Mouse (Mus musculus) neural tube, embryonic 12.5 days (tissue): ENCODE measurements around the gene Slc44a3. TPM values are rescaled to one million over a fixed set of nuclear protein-coding genes. Genes with fewer than 3 reads are reported as not detected.
A peak's percentile ranks its signal among the peaks of the same experiment; 100 is the strongest.

ENCODE experiments used
- ATAC-seq: fragments of 200-750 bp; cut with Nextera tagmentation; 2 replicates; pipeline ENCODE4 v1.8.0; 2017; ENCODE audit warnings: low read depth, mild to moderate bottlenecking, moderate TSS enrichment, moderate library complexity; ENCODE audit not compliant: low FRiP score
- H3K27ac ChIP-seq: fragments of 300-500 bp; sonication (generic); 2 replicates; pipeline ENCODE4 v1.5.1; 2016
- H3K27me3 ChIP-seq: fragments of 300-500 bp; sonication (generic); replicated peaks from 2 replicates; pipeline ENCODE4 v1.6.1; 2016; ENCODE audit warnings: mild to moderate bottlenecking
- H3K36me3 ChIP-seq: fragments of 300-500 bp; sonication (generic); 2 replicates; pipeline ENCODE4 v1.6.1; 2016; ENCODE audit warnings: mild to moderate bottlenecking
- H3K4me1 ChIP-seq: fragments of 300-500 bp; sonication (generic); 2 replicates; pipeline ENCODE4 v1.6.1; 2016
- H3K4me2 ChIP-seq: fragments of 300-500 bp; sonication (generic); replicated peaks from 2 replicates; pipeline ENCODE4 v1.6.1; 2016; ENCODE audit warnings: mild to moderate bottlenecking
- H3K4me3 ChIP-seq: fragments of 300-500 bp; sonication (generic); 2 replicates; pipeline ENCODE4 v1.5.1; 2016
- H3K9ac ChIP-seq: fragments of 300-500 bp; sonication (generic); 2 replicates; pipeline ENCODE4 v1.6.1; 2016; ENCODE audit warnings: mild to moderate bottlenecking
- H3K9me3 ChIP-seq: fragments of 300-500 bp; sonication (generic); 2 replicates; pipeline ENCODE4 v1.6.1; 2016; ENCODE audit warnings: mild to moderate bottlenecking
- WGBS: fragments of 180-500 bp; shearing (Covaris S2); methylation state at CpG from one replicate; pipeline ENCODE4 v1.1.7; 2016; 5-methylcytosine and 5-hydroxymethylcytosine counted together
- polyA plus RNA-seq: library from polyadenylated mRNA; unstranded; fragments of >200 nt; fragmentation: Nextera tagmentation; extraction: Ambion mirVana; gene quantifications from 2 replicates; pipeline ENCODE4 v1.2.1, GENCODE M21; 2016

Gene Slc44a3
- polyA plus RNA-seq, 1 experiment from 2014 or later, result 0.53 TPM

DNA sequence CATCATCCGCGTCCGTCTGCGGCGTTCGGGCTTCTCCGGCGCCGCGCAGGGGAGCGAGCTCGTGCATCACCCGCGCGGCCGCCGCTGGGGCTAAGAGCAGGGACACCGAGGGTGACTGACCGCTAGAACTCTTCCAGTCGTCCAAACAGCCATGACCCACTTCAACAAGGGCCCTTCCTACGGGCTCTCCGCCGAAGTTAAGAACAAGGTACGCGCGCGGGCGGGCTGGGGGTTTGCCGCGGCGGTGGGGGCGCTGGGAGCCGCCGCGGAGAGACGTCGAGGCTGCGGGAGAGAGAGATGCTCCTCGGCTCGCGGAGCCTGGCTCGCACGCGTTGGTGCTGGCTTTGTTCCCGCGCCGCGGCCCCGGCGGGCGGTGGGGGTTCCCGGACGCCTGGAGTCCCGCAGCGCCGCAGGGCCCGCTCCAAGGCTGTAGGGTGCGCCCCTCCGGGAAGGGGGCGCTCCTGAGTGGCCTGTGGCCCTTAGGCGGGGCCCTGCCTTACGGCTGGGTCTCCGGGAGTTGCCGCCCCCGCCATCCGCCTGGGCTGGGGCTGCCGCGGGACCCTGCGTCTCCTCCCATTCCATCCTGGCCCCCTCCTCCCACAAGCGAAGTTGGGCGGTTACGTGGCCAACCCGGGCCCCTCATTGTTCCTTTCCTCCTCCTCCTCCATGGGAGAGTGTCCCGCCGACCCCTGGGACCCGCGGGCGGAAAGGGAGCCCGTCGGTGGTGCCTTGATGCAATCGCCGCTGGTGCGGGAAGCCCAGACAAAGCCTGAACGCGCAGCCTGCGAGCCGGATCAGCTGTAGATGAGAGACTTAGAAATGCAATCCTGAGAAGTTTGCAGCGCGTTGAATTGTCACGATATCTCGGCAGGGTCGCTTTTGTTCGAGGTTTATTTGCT lies 105.3 kb downstream of the Slc44a3 start:
- Histone ChIP-seq H3K4me3 (peak overlapping the region; percentile 89), H3K27me3 (no peaks in the 10 kb centered on the region), H3K4me2 (peak overlapping the region; percentile 78), H3K9ac (peak overlapping the region; percentile 98), H3K9me3 (no peaks in the 10 kb centered on the region), H3K36me3 (no peaks in the 10 kb centered on the region), H3K27ac (peak overlapping the region; percentile 98), H3K4me1 (peaks cover 36% of the 10 kb centered on the region)
- under 1% methylated on average over 93 of the region's 93 CpGs for WGBS
- ATAC-seq, result peak; percentile 84

GRCm38 (mm10) chr3:121425861-121426620 lies 106.2 kb downstream of the Slc44a3 start, which contains the start of gene Cnn3:
TSS of gene Cnn3 (plus strand) at chr3:121426497.
- under 1% methylated on average over 64 of the region's 66 CpGs for WGBS
- Histone ChIP-seq H3K36me3 (no peaks in the 10 kb centered on the region), H3K27ac (peak within 1 kb of the TSS; percentile 98), H3K4me1 (peaks cover 35% of the 10 kb centered on the region), H3K4me3 (peak within 1 kb of the TSS; percentile 89), H3K9me3 (no peaks in the 10 kb centered on the region), H3K27me3 (no peaks in the 10 kb centered on the region), H3K9ac (peak within 1 kb of the TSS; percentile 98), H3K4me2 (peak within 1 kb of the TSS; percentile 78)
- peak; percentile 93 for ATAC-seq

DNA sequence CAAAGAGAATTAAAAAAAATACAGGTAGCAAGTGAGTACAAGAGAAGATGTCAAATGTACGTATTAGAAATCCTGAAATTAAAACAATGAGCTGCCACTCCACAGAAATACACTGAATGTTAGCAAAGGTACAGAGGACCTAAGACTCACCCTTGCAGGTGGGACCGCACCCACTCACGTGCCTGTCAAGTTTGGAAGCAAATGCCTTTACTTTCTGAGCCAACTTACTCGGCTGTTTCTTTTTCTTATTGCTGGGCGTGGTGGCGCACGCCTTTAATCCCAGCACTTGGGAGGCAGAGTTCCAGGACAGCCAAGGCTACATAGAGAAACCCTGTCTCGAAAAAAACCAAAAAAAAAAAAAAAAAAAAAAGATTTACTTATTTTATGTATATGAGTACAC lies 109.8 kb downstream of the Slc44a3 start:
- no peak overlapping the region for H3K27ac ChIP-seq
- H3K9me3 ChIP-seq, result no peaks in the 10 kb centered on the region
- no peak overlapping the region for H3K9ac ChIP-seq
- 87% methylated on average over 8 of the region's 8 CpGs for WGBS
- no peak overlapping the region for H3K4me2 ChIP-seq
- no peaks in the 10 kb centered on the region for H3K27me3 ChIP-seq
- H3K36me3 ChIP-seq, result no peaks in the 10 kb centered on the region
- H3K4me3 ChIP-seq, result no peak overlapping the region
- H3K4me1 ChIP-seq, result peaks cover 8% of the 10 kb centered on the region; the same call in 1 of the 2 replicates
- ATAC-seq, result no peak

- no peak overlapping the region for H3K4me2 ChIP-seq
- no peak for ATAC-seq
- no peaks in the 10 kb centered on the region for H3K27me3 ChIP-seq
- no peak overlapping the region for H3K4me3 ChIP-seq
- 63% methylated on average over 9 of the region's 9 CpGs for WGBS
- no peaks in the 10 kb centered on the region for H3K36me3 ChIP-seq
- H3K9me3 ChIP-seq, result no peaks in the 10 kb centered on the region
- no peak overlapping the region for H3K9ac ChIP-seq
- H3K4me1 ChIP-seq, result peaks cover 3% of the 10 kb centered on the region; the same call in 1 of the 2 replicates
- no peak overlapping the region for H3K27ac ChIP-seq
These were observed 113.3 kb downstream of the Slc44a3 start for GRCm38 (mm10) chr3:121418850-121419435.

DNA sequence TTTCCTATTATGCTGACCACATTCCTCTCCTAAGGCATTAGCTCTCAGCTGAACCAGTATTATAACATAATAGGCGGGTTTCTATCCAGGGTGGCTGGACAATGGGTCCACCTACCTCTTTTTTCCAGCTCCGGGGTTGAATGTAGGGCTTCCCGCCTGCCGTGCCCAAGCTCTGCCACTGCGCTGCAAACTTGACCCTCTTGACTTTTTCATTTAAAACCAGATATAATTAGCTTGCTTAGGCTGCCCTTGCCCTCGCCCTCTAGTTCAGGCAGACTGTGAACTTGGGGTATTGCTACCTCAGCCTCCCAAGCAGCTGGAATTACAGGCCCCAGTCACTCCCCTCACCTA lies 114.0 kb downstream of the Slc44a3 start:
- Histone ChIP-seq H3K9ac (no peak overlapping the region), H3K36me3 (no peaks in the 10 kb centered on the region), H3K4me2 (no peak overlapping the region), H3K27me3 (no peaks in the 10 kb centered on the region), H3K4me3 (no peak overlapping the region), H3K27ac (no peak overlapping the region), H3K4me1 (peaks cover 3% of the 10 kb centered on the region; the same call in 1 of the 2 replicates), H3K9me3 (no peaks in the 10 kb centered on the region)
- WGBS, result 22% methylated on average over 6 of the region's 6 CpGs
- ATAC-seq, result no peak

- H3K27ac ChIP-seq, result no peak overlapping the region
- H3K9ac ChIP-seq, result no peak overlapping the region
- 50% methylated on average over 14 of the region's 14 CpGs for WGBS
These were observed 114.6 kb downstream of the Slc44a3 start for GRCm38 (mm10) chr3:121417379-121418250.

GRCm38 (mm10) chr3:121416171-121417154 lies 115.7 kb downstream of the Slc44a3 start:
- 69% methylated on average over 5 of the region's 5 CpGs for WGBS
- no peak for ATAC-seq
- no peak overlapping the region for H3K4me2 ChIP-seq
- H3K4me3 ChIP-seq, result no peak overlapping the region
- no peaks in the 10 kb centered on the region for H3K36me3 ChIP-seq
- no peak overlapping the region for H3K27ac ChIP-seq
- H3K27me3 ChIP-seq, result no peaks in the 10 kb centered on the region
- H3K9me3 ChIP-seq, result no peaks in the 10 kb centered on the region
- H3K9ac ChIP-seq, result no peak overlapping the region
- peaks cover 3% of the 10 kb centered on the region; the same call in 1 of the 2 replicates for H3K4me1 ChIP-seq

More at GRCm38 (mm10) chr3:121417379-121418250, 114.6 kb downstream of the Slc44a3 start:
- Histone ChIP-seq H3K4me2 (no peak overlapping the region), H3K27me3 (no peaks in the 10 kb centered on the region), H3K9me3 (no peaks in the 10 kb centered on the region), H3K4me1 (peaks cover 3% of the 10 kb centered on the region; the same call in 1 of the 2 replicates), H3K36me3 (no peaks in the 10 kb centered on the region), H3K4me3 (no peak overlapping the region)
- ATAC-seq, result 0 out of 2 replicates have a peak, but pooled peaks have one; percentile 34

GRCm38 (mm10) chr3:121411450-121411849 lies 120.8 kb downstream of the Slc44a3 start:
- H3K4me3 ChIP-seq, result no peak overlapping the region
- H3K9ac ChIP-seq, result no peak overlapping the region
- H3K27ac ChIP-seq, result no peak overlapping the region
- no peaks in the 10 kb centered on the region for H3K9me3 ChIP-seq
- no peak for ATAC-seq
- no peaks in the 10 kb centered on the region for H3K4me1 ChIP-seq
- H3K27me3 ChIP-seq, result no peaks in the 10 kb centered on the region
- H3K4me2 ChIP-seq, result no peak overlapping the region
- WGBS, result 44% methylated on average over 6 of the region's 6 CpGs
- H3K36me3 ChIP-seq, result no peaks in the 10 kb centered on the region
